Mouse (Mus musculus) kidney, adult 11 months (tissue): ENCODE measurements around the gene Arhgef28.
"Not testable (repeated sequence)": the region's sequence is repeated elsewhere in the genome, so short reads cannot be mapped to it uniquely, and the experiment has no call there.

Experiments used
- DNase-seq: peaks from one replicate; pipeline ENCODE4 v3.0.0; 2022

Gene Arhgef28

DNA sequence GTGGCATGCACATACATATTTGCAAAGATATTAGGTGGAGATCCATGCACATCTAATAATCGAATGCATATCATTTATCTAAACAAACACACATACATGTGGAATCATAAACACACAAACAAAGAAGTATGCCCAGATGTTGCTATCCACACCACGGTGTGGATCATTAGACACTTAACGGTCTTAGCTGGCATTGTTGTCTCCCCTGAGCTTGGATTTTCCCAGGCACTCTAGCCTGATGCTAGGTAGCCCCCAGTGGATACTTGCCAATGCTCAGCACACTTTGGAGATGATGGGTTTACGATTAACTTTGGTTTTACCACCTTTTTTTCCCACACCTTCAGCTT, 85.1 kb downstream of the Arhgef28 start:
- DNase-seq: no peak

DNA sequence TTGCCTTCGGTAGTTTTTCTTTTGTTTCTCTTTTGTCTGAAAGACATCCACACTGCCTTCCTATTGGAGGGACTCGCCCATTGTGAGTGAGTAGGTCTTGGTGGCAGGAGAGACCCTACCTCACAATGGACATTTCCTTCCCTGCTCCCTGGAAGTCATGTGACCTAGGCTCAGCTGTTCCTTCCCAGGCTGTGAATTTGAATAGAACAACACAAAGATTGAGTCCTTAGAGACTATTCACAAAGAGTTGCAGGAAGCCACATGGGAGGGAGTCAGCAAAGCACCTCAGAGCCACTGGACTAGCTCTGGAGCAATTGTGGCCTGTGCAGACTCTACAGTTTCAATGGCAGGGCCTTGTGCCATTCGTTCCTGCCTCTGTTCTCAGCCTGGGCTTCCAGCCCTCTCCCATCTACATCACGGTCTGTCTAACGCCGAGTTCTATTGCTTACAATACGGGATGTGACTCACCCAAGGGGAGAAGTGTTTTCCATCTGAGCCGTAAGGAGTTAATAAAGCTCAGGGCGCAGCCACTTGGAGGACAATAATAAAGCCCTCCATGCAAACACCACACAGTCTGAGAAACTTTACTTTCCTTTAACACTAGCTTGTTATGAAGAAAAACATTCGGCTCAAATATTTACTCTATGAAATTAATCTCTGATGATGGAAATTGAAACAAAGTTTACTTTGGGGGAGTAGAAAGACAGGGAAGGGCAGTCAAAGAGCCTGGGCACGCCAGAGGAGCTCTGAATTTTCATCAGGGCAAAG, 85.7 kb downstream of the Arhgef28 start:
- no peak for DNase-seq

DNA sequence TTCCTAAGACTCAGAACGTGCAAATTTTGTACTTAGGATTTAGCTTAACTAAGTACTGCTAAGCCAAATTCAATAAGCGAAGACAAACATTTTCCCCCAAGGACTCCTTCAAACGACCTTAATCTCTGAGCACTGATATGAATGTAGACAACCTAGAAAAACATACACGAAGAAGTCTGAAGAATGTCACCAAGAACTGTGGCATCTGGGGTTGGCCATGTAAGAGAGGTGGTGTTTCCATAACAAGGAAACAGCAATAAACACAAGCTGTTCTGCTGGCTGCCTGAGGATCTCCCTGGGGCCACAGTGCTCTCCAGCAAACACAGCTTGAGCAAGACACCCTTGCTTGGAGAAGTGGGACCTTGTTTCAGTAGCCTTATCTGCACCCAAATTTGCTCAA, 87.9 kb downstream of the Arhgef28 start:
- no peak for DNase-seq

DNA sequence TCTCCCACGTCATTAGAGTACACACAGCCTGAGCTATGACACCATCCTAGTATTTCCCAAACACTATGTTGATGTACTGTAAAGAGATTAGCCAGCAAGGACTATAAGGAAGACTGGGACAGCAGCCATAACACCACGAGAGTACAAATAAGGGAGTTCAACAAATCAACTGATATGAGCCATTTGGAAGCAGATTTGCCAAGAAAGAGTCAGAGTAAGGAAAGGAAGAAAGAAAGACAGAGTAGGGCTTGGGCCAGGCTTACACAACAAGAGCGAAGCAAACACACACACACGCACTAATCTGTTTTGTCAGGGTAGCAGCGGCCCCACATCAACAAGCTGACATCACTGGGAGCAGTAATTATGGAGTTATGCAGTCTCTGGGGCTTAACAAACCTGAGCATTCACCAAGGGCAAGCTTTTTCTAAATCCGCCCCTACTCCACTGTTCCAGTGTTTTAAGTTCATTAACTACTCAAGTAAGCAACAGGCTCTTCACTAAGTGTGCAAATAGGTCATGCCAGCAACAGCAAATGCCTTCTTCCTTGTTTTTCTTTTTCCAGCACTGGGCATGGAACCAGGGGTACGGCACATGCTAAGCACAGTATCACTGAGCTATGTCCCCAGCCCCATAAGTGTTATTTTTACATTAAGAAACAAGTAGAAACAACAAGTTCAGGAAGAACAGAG, 88.5 kb downstream of the Arhgef28 start:
- no peak for DNase-seq

- DNase-seq: no peak
These were observed 90.6 kb downstream of the Arhgef28 start for GRCm38 (mm10) chr13:98115650-98116049.

GRCm38 (mm10) chr13:98115051-98115450, 91.2 kb downstream of the Arhgef28 start:
- DNase-seq: no peak

- no peak for DNase-seq
These were observed 93.3 kb downstream of the Arhgef28 start for GRCm38 (mm10) chr13:98112812-98113503.

DNA sequence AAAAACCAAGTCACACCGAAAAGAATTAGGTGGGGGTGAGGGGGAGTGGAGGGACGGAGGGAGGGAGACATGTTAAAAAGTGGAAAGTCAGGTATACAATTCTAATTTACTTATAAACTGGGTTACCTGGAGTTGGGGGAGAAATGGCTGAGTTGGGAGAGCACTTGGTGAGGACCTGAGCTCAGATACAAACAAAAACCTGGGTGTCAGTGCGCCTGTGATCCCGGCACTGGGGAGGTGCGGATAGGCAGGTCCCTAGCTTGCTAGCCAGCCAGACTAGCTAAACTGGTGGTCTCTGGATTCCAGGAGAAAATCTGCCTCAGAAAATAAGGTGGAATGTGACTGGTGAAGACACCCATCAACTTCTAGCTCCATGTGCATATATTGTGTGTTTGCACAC, 94.7 kb downstream of the Arhgef28 start:
- DNase-seq: no peak

GRCm38 (mm10) chr13:98111021-98111420, 95.2 kb downstream of the Arhgef28 start:
- DNase-seq: no peak

DNA sequence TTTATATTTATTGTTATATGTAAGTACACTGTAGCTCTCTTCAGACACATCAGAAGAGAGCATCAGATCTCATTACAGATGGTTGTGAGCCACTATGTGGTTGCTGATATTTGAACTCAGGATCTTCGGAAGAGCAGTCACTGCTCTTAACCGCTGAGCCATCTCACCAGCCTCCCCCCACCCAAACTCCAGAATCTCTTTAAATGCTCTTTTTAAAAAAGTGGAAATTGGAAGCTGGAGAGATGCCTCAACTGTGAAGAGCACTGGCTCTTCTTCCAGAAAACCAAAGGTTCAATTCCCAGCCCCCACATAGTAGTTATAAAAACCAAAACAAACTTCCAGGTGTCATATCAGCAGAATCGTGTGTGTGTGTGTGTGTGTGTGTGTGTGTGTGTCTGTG, 97.8 kb downstream of the Arhgef28 start:
- DNase-seq: not testable (repeated sequence)

GRCm38 (mm10) chr13:98107621-98108020, 98.6 kb downstream of the Arhgef28 start:
- no peak for DNase-seq

DNA sequence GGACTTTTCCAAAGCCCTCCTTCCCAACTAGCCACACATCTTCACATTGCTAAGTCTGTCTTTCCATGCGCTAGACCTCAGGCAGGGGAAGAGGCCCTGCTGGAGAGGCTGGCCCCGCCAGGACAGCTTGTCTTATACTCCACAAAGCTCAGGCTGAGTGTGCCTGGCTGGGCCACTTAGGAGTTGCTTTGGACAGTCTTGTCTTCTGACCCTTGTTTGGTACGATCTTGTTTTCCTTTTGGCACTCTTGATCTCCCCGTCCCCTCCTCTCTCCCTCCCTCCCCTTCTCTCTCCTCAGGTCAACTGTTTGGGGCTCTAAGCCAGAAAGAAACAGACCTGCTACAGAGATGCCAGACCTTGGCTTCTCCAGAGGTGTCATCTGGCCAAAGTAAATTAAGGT, 110.3 kb downstream of the Arhgef28 start:
- DNase-seq: no peak

GRCm38 (mm10) chr13:98094332-98094731, 111.9 kb downstream of the Arhgef28 start:
- no peak for DNase-seq

- DNase-seq: no peak
These were observed 112.8 kb downstream of the Arhgef28 start for GRCm38 (mm10) chr13:98093483-98093882.

DNA sequence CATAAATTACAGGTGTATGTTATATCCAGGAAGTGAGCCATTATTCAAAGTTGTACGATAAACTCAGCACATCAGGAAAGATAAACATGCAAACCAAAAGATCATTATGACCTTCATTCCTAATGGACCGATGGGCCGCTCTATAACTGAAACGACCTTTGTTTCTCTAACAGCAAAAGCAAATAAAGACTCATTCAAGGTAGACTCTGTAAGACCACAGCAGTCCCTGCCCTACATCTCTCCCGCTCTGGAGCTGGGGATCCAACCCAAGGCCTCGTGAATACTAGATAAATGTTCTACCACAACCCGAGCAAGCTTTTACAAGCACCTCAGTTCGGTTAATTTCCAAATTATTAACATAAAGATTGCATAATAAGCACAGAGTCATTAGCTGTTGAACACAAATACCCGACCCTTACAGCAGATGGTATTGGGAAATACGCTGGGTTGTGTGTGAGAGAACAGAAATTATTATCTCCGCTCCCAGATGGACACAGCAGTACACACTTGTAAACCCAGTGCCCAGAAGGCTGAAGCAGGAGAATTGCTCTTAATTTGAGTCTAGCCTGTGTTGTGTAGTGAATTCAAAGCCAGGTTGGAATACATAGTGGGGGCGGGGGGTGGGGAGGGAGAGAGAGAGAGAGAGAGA, 113.8 kb downstream of the Arhgef28 start:
- DNase-seq: no peak

GRCm38 (mm10) chr13:98079640-98080039, 126.6 kb downstream of the Arhgef28 start:
- no peak for DNase-seq

DNA sequence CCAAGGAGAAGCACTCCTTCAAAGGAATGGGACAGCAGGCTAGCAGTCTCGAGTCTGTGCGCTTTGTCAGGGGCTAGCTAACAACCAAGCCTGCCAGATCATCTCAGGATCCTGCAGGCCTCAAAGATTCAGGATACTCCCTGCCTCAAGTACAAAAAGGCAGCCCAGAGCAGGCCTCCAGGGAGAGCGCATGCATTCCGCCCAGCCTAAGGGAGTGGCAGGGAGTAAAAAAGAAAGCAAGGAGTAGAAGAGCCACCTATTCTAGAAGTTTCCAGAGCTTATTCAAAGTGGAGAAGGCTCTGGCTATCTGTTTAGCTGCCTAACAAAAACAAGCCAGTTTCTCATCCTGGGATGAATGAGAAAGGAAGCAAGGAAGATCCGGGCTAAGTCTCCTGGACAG, 128.0 kb downstream of the Arhgef28 start:
- no peak for DNase-seq

- no peak for DNase-seq
These were observed 129.0 kb downstream of the Arhgef28 start for GRCm38 (mm10) chr13:98077216-98077615.

DNA sequence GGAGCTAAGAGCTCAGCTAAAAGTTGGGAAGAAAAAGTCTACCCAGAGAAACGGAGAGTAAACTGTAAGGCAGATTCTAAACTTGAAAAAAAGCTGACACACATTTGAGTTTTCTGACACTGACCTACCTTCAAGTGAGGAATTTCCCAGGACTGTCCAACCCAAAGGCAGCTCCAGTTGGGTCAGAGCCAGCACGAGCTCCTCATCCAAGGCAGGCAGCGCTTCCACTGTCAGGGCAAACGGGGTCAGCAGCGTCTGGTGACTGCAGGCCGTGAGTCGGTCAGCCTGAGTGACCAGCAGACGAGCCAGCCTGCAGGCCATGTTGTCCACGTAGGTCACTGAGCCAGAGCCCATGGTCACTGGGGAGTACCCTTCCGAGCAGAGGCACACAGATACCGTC, 131.4 kb downstream of the Arhgef28 start:
- DNase-seq: peak; percentile 68

DNA sequence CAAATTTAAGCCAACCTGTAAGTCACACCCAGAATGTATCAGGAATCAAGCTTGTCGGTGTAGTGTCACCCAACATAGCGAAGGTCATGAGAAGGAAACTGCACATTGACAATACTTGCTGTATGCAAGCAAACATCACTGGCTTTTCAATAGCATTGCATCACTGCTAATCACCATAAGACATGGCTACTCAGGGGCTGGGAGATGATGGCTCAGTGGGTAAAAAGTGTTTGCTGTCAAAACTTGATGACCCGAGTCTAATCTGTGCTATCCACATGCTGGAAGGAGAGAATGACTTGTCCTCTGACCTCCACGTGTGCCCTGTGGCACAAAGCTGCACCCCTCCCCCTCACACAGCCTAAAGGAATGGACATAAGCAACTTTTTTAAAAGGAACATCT, 133.0 kb downstream of the Arhgef28 start:
- DNase-seq: no peak

GRCm38 (mm10) chr13:98070458-98070857, 135.8 kb downstream of the Arhgef28 start:
- no peak for DNase-seq

GRCm38 (mm10) chr13:98069646-98070045, 136.6 kb downstream of the Arhgef28 start:
- no peak for DNase-seq

DNA sequence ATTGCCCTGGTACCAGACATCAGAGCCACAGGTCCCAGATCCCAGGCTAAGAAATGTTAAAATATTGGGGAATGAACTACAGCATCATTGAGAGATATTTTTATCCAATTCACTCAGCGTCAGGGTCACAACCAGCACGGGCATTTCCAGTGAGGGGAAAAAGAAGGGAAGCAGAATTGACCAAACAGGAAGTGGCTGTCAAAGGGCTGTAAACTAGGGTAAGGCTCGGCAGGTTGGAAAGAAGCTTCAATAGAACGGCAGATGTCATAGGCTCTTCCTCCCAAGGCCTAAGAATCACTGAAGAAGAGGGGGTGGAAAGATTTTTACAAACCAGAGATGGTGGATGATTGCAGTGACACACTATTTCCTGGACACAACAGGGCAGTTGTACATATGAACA, 143.4 kb downstream of the Arhgef28 start:
- DNase-seq: no peak

DNA sequence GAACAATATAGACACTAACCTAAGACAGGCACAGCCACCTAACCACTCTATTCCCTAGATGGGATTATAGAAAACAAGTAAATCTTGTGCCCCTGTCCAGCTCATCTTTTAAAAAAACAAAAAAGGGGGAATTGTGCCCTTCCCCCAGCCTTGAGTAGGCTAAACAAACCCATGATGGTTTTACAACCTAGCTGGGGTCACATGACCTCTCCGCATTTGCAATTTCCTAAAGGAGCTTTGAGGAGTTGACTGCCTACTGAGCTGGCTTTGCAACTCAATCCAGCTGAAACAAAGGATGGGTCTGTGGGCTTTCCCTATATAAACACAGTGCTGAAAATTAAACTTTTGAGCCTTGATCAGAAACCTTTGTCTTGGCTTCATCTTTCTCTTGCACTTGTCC, 146.1 kb downstream of the Arhgef28 start:
- not testable (repeated sequence) for DNase-seq
